Mouse (Mus musculus): ENCODE data around the gene Gm20388. TPM values are rescaled to one million over a fixed set of nuclear protein-coding genes. Genes with fewer than 3 reads are reported as not detected.
A peak's percentile ranks its signal among the peaks of the same experiment; 100 is the strongest.

The Gm20388 gene
- polyA plus RNA-seq, 1 experiment from 2014 or later, result not detected

DNA sequence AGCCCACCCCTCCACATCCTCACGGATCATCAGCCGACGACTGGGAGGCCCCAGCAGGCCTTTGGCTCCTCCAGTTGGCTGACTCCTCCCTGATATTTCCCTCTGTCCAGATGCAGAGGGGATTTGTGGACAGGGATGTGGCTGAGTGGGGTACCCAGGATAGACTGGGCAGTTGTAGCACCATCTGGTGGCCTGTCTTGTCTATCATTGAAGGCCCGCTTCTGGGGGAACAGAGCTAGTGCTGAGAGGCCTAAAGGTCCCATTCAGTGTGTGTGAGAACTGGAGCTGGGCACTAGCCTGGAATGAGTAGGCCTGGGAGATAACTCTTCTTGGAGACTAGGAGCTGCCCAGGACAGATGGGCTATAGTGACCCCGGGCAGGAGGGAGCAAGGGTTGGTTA lies 3321.1 kb downstream of the Gm20388 start:
- Histone ChIP-seq H3K9ac (ENCODE audit: low read length) (no peak overlapping the region), H3K27ac (replicated peaks) (no peak overlapping the region)
- ATAC-seq (ENCODE audit: low FRiP score, low TSS enrichment), result no peak

DNA sequence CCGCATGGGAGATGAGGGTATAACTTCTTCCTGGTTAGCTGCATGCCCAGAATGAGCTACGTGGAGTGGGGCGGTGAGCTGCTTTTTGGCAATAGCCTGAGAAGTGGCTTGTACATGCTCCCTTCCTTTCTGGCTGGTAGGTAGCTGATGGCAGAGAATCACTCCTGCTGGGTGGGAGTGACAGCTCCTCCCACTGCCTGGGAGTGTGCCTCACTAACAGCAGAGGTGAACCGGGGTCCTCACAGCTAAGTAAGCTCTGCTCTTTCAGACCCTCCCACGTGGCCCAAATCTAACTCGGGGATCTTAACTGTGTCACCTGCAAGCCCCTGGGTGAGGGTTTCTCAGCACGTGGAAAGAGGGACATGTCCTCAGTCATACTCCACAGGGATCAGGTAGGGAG lies 3321.9 kb downstream of the Gm20388 start:
- Histone ChIP-seq H3K9me3 (ENCODE audit: control insufficient read depth, low read length) (no peaks in the 10 kb centered on the region), H3K27me3 (ENCODE audit: control insufficient read depth, insufficient read depth, low read length) (no peaks in the 10 kb centered on the region), H3K9ac (ENCODE audit: low read length) (no peak overlapping the region), H3K27ac (replicated peaks) (no peak overlapping the region), H3K4me3 (ENCODE audit: low read depth, low read length) (no peak overlapping the region), H3K4me2 (replicated peaks; ENCODE audit: low read depth) (no peak overlapping the region), H3K4me1 (replicated peaks; ENCODE audit: control insufficient read depth, insufficient read depth) (peaks cover 6% of the 10 kb centered on the region), H3K36me3 (ENCODE audit: control insufficient read depth, insufficient read depth, low read length) (peaks cover 5% of the 10 kb centered on the region; the same call in 1 of the 2 replicates)
- DNase-seq (ENCODE audit: low spot score), result no peak
- no peak for ATAC-seq (ENCODE audit: low FRiP score, low TSS enrichment)
- WGBS, result 34% methylated on average over 7 of the region's 7 CpGs
- TF ChIP-seq EP300 (optimal IDR thresholded peaks at IDR 0.05) (no peak), CTCF (IDR thresholded peaks at IDR 0.05; ENCODE audit: low read depth) (no peak)

More for the DNA sequence above, 3321.1 kb downstream of the Gm20388 start:
- Histone ChIP-seq H3K36me3 (ENCODE audit: control insufficient read depth, insufficient read depth, low read length) (peaks cover 7% of the 10 kb centered on the region; the same call in 1 of the 2 replicates), H3K4me3 (ENCODE audit: low read depth, low read length) (no peak overlapping the region), H3K4me1 (replicated peaks; ENCODE audit: control insufficient read depth, insufficient read depth) (peaks cover 6% of the 10 kb centered on the region), H3K4me2 (replicated peaks; ENCODE audit: low read depth) (no peak overlapping the region), H3K27me3 (ENCODE audit: control insufficient read depth, insufficient read depth, low read length) (no peaks in the 10 kb centered on the region), H3K9me3 (ENCODE audit: control insufficient read depth, low read length) (no peaks in the 10 kb centered on the region)
- TF ChIP-seq EP300 (optimal IDR thresholded peaks at IDR 0.05) (no peak), CTCF (IDR thresholded peaks at IDR 0.05; ENCODE audit: low read depth) (peak; percentile 59)
- 52% methylated on average over 5 of the region's 5 CpGs for WGBS
- no peak for DNase-seq (ENCODE audit: low spot score)

DNA sequence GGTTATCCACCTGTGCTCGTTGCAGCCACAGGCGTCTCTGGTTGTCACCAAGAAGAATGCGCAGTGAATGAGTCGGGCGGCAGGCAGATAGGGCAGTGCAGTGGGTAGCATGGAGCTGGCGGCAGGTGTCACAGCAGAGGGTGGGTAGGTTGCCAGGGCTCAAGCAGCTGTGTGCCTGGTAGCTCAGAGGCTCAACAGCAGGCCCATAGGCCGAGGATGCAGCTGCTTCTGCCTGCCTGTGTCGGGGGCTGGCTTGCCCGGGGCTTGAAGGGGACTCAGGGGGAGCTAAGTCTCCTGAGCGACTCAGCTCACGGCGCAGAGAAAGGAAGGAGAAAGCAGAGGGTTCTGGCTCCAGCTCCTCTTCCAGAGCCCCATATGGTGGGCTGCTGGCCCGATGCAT lies 3322.7 kb downstream of the Gm20388 start:
- WGBS, result 63% methylated on average over 13 of the region's 13 CpGs
- Histone ChIP-seq H3K36me3 (ENCODE audit: control insufficient read depth, insufficient read depth, low read length) (no peaks in the 10 kb centered on the region), H3K4me1 (replicated peaks; ENCODE audit: control insufficient read depth, insufficient read depth) (peaks cover 6% of the 10 kb centered on the region), H3K27me3 (ENCODE audit: control insufficient read depth, insufficient read depth, low read length) (no peaks in the 10 kb centered on the region), H3K9me3 (ENCODE audit: control insufficient read depth, low read length) (no peaks in the 10 kb centered on the region), H3K4me3 (ENCODE audit: low read depth, low read length) (no peak overlapping the region), H3K4me2 (replicated peaks; ENCODE audit: low read depth) (no peak overlapping the region), H3K9ac (ENCODE audit: low read length) (no peak overlapping the region), H3K27ac (replicated peaks) (no peak overlapping the region)
- no peak for DNase-seq (ENCODE audit: low spot score)
- no peak for TF ChIP-seq EP300 (optimal IDR thresholded peaks at IDR 0.05)
- TF ChIP-seq CTCF (IDR thresholded peaks at IDR 0.05; ENCODE audit: low read depth), result no peak
- no peak for ATAC-seq (ENCODE audit: low FRiP score, low TSS enrichment)

DNA sequence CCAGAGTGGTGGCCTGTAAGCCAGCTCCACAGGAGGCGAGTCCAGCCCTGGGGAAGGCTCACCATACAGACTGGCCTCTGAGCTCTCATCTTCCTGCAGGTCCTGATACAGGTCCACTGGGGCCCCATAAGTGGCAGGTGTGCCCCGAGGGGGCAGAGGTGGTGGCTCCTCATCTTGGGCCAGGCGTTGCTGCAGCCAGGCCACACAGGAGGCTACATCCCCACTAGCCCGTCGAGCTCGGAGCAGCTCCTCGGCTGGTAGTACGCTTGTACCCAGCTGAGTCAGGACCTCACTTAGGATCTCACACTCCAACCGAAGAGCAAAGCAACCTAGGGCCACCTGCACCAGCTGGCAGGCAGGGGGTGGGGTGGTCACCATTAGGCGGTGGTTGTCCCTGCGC lies 3323.1 kb downstream of the Gm20388 start:
- TF ChIP-seq EP300 (optimal IDR thresholded peaks at IDR 0.05) (no peak), CTCF (IDR thresholded peaks at IDR 0.05; ENCODE audit: low read depth) (no peak)
- no peaks in the 10 kb centered on the region for H3K36me3 ChIP-seq (ENCODE audit: control insufficient read depth, insufficient read depth, low read length)
- DNase-seq (ENCODE audit: low spot score) (no peak), ATAC-seq (ENCODE audit: low FRiP score, low TSS enrichment) (no peak)
- no peak overlapping the region for H3K27ac ChIP-seq (replicated peaks)
- no peak overlapping the region for H3K4me3 ChIP-seq (ENCODE audit: low read depth, low read length)
- H3K4me1 ChIP-seq (replicated peaks; ENCODE audit: control insufficient read depth, insufficient read depth), result peaks cover 6% of the 10 kb centered on the region
- no peak overlapping the region for H3K4me2 ChIP-seq (replicated peaks; ENCODE audit: low read depth)
- H3K9ac ChIP-seq (ENCODE audit: low read length), result no peak overlapping the region
- no peaks in the 10 kb centered on the region for H3K9me3 ChIP-seq (ENCODE audit: control insufficient read depth, low read length)
- no peaks in the 10 kb centered on the region for H3K27me3 ChIP-seq (ENCODE audit: control insufficient read depth, insufficient read depth, low read length)
- 79% methylated on average over 11 of the region's 11 CpGs for WGBS

DNA sequence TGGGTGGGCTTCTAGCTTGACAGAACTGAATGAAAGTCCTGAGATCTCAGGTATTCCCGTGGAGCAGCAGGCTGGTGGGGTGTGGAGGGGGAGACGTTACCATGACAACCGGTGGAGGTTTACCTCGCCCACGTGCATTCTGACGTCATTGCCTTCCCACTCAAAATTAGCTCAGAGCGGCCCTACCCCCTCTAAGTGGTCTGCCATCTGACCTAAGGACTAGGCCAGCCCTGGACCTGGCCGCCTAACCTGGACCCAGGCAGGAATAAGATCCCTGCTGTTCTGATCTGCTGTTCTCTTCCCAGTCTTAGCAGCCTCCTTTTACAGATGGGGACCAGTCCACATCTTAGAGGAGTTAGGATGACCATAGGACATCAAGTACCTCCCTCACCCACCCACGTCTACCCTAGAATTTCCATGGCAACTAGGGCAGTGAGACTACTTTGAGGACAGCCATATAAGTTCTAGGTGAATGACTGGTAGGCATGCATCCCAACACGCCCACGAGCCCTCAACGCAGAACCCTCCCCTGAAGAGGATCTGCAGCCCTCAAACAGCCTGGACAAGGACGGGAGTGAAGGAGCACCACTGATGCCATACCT lies 3324.4 kb downstream of the Gm20388 start:
- Histone ChIP-seq H3K9me3 (ENCODE audit: control insufficient read depth, low read length) (no peaks in the 10 kb centered on the region), H3K27me3 (ENCODE audit: control insufficient read depth, insufficient read depth, low read length) (no peaks in the 10 kb centered on the region), H3K27ac (replicated peaks) (no peak overlapping the region), H3K4me3 (ENCODE audit: low read depth, low read length) (peak overlapping the region; percentile 68), H3K36me3 (ENCODE audit: control insufficient read depth, insufficient read depth, low read length) (no peaks in the 10 kb centered on the region), H3K4me1 (replicated peaks; ENCODE audit: control insufficient read depth, insufficient read depth) (peaks cover 6% of the 10 kb centered on the region), H3K4me2 (replicated peaks; ENCODE audit: low read depth) (peak overlapping the region; percentile 96), H3K9ac (ENCODE audit: low read length) (peak overlapping the region; percentile 68)
- DNase-seq (ENCODE audit: low spot score) (no peak), ATAC-seq (ENCODE audit: low FRiP score, low TSS enrichment) (no peak)
- TF ChIP-seq EP300 (optimal IDR thresholded peaks at IDR 0.05), result no peak
- no peak for TF ChIP-seq CTCF (IDR thresholded peaks at IDR 0.05; ENCODE audit: low read depth)
- 26% methylated on average over 13 of the region's 13 CpGs for WGBS
